Mouse (Mus musculus): ENCODE measurements at regions not wholly inside any gene's neighbourhood (a gene's known extent, or its start where the extent isn't known, plus 50 kb on each side); places are given as distances from the start of the nearest gene placed in this dataset.

GRCm38 (mm10) chr12:79970227-79970901, 142.4 kb downstream of the Zfp36l1 start:
- DNase-seq (ENCODE audit: extremely low spot score in 1 of 2, low spot score in 1 of 2): peak; percentile 44 to 46

GRCm38 (mm10) chr12:79969346-79970226, 143.2 kb downstream of the Zfp36l1 start:
- no peak for DNase-seq (ENCODE audit: extremely low spot score in 1 of 2, low spot score in 1 of 2)

- no peak for DNase-seq (ENCODE audit: extremely low spot score in 1 of 2, low spot score in 1 of 2)
Measured at GRCm38 (mm10) chr12:79968676-79969075, 144.1 kb downstream of the Zfp36l1 start.

GRCm38 (mm10) chr12:79967491-79968255, 145.1 kb downstream of the Zfp36l1 start:
- DNase-seq (ENCODE audit: extremely low spot score in 1 of 2, low spot score in 1 of 2): no peak

DNA sequence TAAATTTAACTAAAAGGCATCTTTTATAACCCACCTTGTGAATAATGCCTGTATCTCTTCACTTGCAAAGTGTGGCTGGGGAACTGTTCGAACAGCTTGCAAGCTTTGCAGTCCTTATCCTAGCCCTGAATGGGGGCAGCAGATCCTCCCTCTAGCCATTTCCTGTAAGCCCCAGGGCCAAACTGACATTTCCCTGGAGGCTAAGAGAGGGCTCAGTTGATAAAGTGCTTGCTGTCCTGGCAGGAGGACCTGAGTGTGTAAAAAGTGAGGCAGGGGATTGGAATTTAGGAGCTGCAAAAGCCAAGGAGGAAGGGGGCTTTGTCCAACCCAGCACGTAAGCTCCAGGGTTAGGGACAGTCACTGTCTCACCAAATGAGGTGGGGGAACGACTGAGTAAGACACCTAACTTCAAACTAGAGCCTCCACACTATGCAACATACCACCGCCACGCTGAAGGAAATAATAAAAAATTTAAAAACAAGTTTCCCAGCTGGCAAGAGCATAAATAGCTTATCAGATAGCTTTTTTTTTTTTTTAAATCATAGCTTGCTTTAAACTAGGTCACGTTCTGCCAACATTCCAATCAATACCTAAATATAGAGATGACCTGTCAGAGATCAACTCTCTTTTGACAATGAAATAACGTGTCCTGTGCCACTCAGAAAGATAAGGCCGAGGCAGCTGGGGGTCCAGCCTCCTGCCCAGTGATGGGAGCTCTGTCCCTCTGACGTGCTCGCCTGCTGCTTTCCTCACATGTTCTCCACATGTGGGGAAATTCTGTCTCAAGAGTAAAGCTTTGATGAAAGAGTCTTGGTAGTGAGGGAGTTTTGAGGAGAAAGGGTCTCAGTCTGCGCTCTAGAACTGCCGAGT, 146.0 kb downstream of the Zfp36l1 start:
- no peak for DNase-seq (ENCODE audit: extremely low spot score in 1 of 2, low spot score in 1 of 2)

DNA sequence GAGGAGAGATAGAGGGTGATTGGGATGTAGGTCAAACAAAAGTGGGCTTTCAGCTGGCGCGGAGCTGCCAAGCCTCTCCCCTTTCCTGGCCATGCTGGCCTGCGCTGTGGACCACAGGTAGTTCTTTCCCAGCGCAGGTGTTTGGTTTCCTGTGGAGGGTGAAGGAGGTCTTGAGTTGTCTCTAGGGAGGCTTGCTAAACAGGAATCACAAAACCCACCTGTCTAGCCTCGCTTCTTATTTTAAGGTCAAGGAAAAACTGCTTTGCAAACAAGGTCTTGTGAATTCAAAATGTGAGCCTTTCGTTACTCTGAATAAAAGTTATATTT, 146.6 kb downstream of the Zfp36l1 start:
- DNase-seq (ENCODE audit: extremely low spot score in 1 of 2, low spot score in 1 of 2): no peak

GRCm38 (mm10) chr12:79965471-79966288, 147.1 kb downstream of the Zfp36l1 start:
- DNase-seq (ENCODE audit: extremely low spot score in 1 of 2, low spot score in 1 of 2): peak in 1 of 2 experiments; percentile 59

GRCm38 (mm10) chr12:79963443-79964025, 149.3 kb downstream of the Zfp36l1 start:
- no peak for DNase-seq (ENCODE audit: extremely low spot score in 1 of 2, low spot score in 1 of 2)

DNA sequence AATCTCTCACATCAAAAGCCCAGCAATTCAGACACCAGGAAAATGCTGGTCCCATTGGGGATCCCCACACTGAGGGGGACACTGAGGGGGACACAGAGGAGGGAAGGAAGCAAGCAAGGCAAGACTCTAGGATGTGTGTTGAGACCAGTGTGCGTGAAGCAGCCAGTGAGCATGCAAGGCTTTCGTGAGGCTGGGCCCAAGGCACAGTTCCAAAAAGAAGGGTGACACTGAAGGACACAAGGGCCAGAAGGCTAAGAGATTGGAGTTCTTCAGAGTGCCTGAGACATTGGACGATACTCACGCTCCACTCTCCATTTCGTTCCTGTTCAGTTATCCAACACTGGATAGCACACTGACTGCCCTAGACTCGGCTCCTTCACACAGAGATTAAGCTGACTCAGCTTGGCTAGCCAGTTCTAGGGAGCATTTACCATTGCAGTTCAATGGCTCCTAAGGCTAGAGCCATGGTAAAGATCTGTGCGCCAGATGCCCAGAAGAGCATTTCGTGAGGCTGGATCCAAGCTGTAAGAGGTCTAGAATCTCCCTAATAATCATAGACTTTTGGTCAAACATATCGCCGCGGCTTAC, 150.1 kb downstream of the Zfp36l1 start:
- DNase-seq (ENCODE audit: extremely low spot score in 1 of 2, low spot score in 1 of 2): no peak

DNA sequence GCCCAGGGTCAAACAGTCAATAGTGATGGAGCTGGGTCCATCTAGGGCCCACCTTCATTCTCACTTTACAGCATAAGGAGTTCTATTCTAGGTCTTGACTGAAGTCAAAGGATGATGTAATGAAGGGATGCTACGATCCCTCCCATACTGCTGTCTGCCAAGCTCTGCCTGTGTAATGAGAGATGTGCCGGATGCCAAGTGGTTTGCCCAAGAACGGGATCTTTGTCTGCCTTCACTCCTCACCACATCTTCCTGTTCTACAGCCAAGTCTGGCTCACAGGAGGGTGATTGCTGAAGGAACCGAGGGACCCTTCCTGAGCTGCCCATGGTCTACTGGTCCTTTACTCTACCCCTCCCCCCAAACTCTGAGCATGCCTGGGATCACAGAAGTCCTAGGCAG, 150.9 kb downstream of the Zfp36l1 start:
- DNase-seq (ENCODE audit: extremely low spot score in 1 of 2, low spot score in 1 of 2): no peak

GRCm38 (mm10) chr12:79961076-79961475, 151.7 kb downstream of the Zfp36l1 start:
- no peak for DNase-seq (ENCODE audit: extremely low spot score in 1 of 2, low spot score in 1 of 2)

DNA sequence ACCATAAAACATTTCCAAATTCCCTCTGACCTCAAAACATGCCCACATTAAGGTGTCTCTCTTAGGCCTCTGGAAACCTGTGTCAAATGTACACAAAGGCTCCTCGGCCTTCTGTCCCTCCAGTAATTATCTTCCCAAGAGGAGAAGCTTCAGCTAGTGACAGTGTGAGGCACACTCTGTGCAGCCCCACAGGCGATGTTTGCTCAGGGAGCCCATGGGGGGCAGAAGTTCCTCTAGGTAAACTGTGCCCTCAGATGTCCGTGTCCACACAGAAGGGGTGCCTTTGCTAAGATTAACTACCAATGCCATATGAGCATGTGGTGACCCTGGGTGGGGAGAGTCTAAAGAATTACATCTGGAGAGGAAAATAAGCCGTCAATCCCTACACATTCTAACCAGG, 152.4 kb downstream of the Zfp36l1 start:
- DNase-seq (ENCODE audit: extremely low spot score in 1 of 2, low spot score in 1 of 2): no peak

DNA sequence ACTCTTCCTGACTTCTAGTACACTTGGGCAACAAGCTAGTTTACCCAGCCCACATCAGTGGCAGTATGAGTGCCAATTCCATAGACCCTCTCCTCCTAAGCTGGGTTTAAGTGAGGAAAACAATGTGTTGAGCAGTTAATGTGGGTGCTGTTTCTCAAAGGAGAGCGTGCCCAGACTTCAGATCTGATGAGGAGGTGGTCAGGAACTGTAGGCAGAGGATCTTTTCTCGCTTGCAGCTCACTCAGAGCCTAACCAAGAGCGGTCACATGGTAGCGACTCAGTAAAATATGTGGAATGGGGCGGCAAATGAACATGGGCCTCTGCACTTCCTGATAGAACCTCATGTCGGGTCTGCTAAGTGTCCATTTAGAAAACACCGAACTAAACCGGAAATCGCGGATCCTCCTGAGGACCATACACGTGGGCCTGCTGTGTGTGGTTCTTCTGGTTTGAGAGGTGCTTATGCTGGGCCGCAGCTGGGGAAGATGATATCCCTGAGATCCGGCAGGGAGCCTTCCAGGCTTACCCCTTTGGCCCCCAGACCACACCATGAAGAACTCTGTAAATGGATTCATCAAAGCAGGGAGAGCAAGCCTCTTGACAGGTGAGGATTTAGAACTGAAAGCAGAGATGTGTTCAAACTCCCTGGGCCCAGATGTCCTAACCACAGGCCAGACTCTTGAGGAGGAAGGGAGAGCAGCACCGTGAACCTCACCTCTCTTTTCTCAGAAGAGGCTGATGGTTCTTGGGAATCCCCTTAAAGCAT, 153.1 kb downstream of the Zfp36l1 start:
- no peak for DNase-seq (ENCODE audit: extremely low spot score in 1 of 2, low spot score in 1 of 2)

DNA sequence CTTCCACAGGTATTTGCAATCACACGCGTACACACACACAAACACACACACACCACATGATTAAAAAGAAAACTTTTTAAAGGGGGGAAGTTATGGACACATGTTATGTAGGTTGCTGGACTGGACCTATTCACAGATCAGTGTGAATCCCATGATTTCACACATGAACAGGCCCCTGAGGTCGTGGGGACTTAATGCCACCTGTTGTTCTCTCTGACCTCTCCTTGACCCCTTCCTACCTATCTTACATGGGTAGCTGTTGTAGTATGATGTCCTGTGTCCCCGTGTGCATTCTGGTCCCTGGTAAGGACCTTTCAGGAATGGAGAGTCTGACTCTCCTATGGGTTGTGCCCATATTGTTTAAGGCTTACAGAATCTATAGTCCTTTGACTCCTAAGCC, 155.6 kb downstream of the Zfp36l1 start:
- no peak for DNase-seq (ENCODE audit: extremely low spot score in 1 of 2, low spot score in 1 of 2)

DNA sequence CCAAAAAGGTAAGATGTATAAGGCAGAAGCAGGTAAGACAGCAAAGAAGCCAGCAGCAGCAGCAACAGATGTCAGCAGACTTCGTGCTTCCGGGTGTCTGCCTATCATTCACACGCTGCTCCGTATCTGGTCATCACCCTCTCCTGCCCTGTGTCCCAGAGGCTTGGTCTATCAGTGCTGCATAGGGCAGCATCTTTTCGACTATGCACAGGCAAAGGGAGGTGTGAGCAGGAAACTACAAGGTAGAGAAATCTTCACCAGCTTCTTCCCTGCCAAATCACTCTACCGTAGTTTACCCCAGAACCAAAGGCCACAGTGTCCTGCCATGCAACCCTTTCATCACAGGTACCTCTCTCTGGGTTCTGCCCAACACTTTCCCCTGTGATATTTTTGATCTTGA, 156.5 kb downstream of the Zfp36l1 start:
- DNase-seq (ENCODE audit: extremely low spot score in 1 of 2, low spot score in 1 of 2): no peak

DNA sequence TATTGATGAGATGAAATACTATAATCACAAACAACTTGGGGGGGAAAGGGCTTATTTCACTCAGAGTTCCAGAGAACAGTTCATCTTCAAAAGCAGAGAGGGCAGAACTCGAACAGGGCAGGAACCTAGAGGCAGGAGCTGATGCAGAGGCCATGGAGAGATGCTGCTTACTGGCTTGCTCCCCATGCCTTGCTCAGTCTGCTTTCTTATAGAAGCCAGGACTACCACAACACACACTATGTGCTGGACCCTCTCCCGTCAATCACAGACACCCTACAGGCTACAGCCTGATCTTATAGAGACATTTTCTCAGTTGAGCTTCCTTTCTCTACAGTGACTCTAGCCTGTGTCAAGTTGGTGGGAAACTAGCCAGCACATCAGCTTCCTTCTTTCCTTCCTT, 157.3 kb downstream of the Zfp36l1 start:
- DNase-seq (ENCODE audit: extremely low spot score in 1 of 2, low spot score in 1 of 2): no peak

GRCm38 (mm10) chr12:79950579-79951112, 162.2 kb downstream of the Zfp36l1 start:
- no peak for DNase-seq (ENCODE audit: extremely low spot score in 1 of 2, low spot score in 1 of 2)

Measured in frontal cortex, adult 2 months (tissue).